Mouse (Mus musculus) central nervous system, embryonic 11.5 days (tissue): ENCODE results near the gene C1d. TPM values are rescaled to one million over a fixed set of nuclear protein-coding genes. Genes with fewer than 3 reads are reported as not detected.

ENCODE experiments used
- polyA plus RNA-seq: library from polyadenylated mRNA; depleted of rRNA; stranded (reverse); fragments of >200 nt; gene quantifications from 2 replicates; pipeline ENCODE4 v1.2.3, GENCODE M21; 2012; rRNA removed

The C1d gene
- polyA plus RNA-seq, result 85.1 and 90.5 TPM in 2 replicates

GRCm38 (mm10) chr11:17257443-17257842 is at the start of gene C1d:
TSS of gene C1d (plus strand) at chr11:17257579.

DNA sequence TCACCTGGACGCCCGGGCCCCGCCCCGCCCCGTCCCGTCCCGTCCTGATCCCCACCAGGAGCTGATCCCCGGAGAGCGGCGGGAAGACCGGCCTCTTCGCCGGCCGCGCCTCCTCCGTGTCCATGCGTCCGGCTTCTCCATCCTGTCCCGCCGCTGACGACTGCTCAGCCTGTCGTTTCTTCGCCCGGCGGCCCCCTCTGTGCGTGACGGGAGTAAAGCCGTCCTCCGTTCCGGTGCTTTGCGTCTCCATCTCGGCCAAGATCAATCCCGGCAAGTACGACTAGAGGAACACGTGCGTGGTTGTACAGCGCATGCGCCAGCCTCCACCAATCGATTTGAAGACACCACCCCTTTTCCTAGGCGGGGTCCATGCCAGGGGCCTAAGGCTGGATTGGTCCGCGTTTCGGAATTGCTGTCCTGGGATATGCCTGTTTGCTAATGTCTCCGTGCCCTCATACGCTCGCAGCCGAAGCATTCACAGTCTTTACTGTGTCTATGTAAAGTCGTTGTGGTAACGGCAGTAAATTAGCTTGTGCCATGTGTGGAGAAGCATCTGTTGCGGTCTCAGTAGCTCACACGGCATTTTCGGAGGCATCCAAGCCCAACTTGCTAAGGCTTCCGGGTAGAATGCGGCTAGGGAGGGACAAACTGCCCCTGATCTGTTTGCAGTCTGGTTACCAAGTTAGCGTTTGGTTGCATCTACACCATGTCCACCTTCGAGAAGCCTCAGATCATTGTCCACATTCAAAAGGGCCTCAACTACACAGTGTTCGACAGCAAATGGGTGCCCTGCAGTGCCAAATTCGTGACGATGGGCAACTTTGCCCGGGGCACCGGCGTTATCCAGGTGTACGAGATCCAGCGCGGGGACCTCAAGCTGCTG is 45.9 kb upstream of the C1d start, which contains the start of gene Pno1:
TSS of gene Pno1 (minus strand) at position 311 of the 883 bp plus-strand sequence.

Other genes with a start within 250 kb of the C1d start
- 15.1 and 20.7 TPM in 2 replicates for gene Cnrip1, start 206.0 kb upstream of the C1d start, polyA plus RNA-seq
- gene Plek, start 205.2 kb upstream of the C1d start, polyA plus RNA-seq, result 5.6 and 7.6 TPM in 2 replicates
- 58.3 and 61.5 TPM in 2 replicates for gene Ppp3r1, start 98.3 kb upstream of the C1d start, polyA plus RNA-seq
- gene Wdr92, start 75.5 kb upstream of the C1d start, polyA plus RNA-seq, result 19.9 and 21.1 TPM in 2 replicates
- gene Pno1, start 46.0 kb upstream of the C1d start, polyA plus RNA-seq, result 25.0 and 29.7 TPM in 2 replicates